Mouse (Mus musculus): ENCODE results near the gene Ppp1r17.

Ppp1r17 gene

DNA sequence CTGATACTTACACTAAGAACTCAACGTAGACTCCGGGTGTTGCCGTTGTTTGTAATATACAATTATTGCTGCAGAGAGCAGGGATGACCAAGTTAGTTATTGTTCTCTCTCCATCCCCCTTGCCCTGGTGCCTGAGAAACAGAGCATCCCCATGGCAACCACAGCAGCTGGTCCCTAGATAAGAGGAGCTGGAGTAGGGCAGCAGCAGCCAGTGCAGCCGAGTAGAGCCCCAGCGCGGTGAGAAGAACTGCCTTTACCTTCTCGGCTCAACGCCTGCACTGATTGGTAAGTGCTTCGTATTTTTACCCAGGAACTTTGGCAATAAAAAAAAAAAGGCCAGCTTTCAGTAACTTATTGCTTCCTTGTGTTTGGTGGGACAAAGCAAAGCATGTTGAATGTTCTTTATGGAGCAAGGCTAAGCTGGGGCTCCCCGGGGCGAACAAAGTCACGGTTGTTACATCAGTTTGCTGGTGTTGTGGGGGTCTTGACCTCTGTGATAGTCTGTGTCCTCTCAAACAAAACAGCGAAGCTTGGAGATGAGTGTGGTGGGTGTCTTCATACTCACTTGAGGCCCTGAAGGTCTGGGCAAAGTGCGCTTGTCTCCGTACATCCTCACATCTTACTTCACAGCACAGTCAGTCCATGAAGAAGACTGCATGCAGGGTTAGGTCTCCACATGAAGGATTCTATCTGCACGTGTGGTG lies at the start of gene Ppp1r17:
Gene Ppp1r17, plus strand, starts transcription at position 207 of the 704 bp plus-strand sequence.
- no peak for DNase-seq (ENCODE audit: low spot score)

DNA sequence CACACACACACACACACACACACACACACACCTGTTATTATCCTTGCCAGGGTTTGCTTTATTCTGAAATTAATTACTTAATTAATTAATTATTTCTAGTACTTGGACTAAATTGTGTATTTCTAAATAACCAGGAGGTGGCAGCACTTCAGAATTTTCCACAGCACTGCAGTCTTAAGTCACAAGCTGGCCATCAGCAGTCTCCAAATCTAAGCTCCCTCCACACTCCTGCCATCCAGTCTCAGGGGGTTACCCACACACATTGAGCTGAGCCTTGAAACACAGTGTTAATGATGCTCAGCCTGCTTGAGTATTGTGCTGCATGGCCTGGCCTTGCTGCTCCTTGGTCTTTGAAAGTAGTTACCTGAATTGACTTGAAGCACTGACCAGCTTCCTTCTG lies 44.3 kb upstream of the Ppp1r17 start:
- peak; percentile 42 for DNase-seq (ENCODE audit: low spot score)

DNA sequence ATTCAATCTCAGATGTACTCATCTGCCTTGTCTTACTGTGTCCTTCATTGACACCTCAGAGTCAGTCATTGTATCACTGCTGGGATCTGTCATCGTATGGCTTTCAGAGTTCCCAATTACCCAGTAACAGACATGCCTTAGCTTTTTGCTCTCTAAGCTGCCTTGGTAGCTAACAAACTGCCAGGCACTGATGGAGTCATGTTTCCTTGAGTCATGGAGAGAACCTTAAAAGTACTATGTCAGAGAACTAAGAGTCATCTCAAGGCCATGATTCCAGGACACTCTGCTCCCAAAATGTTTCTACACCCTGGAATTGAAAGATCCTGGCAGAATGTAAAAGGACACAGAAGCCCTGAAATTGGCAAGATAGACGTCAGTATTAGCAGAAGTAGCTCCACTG lies 37.5 kb upstream of the Ppp1r17 start:
- DNase-seq (ENCODE audit: low spot score): no peak

DNA sequence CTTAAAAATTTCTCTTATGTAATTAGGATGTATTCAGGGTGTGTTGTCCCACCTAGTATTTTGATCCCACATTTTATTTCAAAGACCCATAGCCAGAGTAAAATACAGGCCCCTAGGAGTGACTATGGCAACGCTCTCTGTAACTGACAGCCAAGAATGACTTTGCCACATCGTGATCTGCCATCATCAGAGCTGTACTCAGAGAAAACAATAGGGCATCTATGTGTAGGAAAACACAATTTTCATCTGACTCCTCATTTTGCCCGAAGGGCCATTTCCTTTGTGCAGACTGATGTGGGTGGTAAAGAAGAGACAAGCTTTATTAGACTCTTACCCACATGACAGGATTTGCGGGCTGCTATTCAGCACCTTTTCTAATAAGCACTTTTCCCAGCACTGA lies 8.6 kb upstream of the Ppp1r17 start:
- DNase-seq (ENCODE audit: low spot score): peak; percentile 11

DNA sequence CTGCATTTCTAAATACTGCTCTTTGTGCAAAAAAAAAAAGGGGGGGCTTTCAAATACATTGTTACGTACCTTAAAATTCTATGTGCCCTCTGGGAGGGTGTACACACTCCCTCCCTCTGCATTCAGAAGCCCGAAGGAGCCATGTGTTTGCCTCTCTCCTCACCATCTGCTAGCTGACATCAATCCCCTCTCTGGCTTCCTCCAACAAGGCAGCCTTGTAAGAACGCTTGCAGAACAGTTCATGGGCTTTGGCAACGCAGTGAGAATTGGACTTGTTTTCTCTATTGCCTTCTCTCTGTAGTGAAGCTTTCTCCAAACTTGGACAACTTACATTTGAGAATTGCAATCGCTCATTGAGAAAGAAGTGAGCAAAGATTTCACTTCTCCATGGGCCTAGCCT lies 4.9 kb upstream of the Ppp1r17 start:
- no peak for DNase-seq (ENCODE audit: low spot score)

DNA sequence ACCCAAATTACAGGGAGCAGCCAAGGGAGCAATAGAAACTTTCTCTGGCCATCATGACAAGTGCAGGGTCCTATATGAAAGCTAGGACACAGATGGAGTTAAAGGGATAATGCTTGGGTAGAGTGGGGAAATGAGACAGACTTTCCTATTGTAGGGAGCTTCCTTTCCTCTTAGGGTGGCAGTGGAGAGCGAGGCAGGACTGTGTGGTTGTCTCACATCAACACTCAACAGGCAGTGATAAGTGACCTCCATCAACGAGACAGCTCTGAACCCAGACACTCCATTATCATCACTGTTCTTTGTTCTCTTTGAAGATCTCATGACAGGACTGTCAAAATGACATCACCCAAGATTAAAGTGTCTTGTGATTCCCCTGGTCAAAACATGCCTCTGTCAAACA lies 2.3 kb downstream of the Ppp1r17 start:
- DNase-seq (ENCODE audit: low spot score): no peak

DNA sequence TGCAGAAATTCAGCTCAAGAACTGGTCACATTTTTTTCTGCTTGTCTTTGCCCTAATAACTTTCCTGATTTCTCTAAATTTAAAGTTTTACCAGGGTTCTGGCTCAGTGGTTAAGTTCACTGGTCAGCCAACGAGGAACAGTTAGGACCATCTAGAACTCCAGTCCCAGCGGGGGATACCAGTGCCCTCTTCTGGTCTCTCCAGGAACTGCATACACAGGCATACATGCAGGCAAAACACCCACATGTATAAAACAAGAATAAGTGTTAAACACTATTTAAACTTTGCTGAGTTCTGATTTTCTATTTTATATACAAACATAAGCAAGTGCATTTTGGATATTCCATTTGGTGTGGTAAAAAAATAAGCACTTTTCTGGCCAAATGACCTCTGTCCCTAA lies 8.2 kb downstream of the Ppp1r17 start:
- DNase-seq (ENCODE audit: low spot score): no peak

DNA sequence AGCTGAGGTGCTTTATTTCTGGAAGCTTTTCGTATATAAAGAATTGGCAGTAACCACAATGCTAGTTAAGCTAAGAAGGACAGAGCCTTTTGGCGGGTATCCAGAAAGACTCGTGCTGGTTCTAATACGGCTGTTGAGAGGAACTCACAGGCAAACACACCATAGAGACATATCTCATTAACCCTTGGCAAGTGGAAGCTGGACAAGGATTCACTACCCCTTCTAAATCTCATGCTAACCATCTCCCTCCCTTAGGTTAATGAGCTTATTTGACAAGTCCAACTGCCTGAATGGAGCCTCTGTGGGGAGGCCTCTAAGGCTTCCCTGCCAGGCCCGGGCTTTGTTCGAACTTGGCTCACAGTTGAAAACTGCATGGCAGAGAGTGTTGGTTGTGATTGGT lies 10.0 kb downstream of the Ppp1r17 start:
- no peak for DNase-seq (ENCODE audit: low spot score)

DNA sequence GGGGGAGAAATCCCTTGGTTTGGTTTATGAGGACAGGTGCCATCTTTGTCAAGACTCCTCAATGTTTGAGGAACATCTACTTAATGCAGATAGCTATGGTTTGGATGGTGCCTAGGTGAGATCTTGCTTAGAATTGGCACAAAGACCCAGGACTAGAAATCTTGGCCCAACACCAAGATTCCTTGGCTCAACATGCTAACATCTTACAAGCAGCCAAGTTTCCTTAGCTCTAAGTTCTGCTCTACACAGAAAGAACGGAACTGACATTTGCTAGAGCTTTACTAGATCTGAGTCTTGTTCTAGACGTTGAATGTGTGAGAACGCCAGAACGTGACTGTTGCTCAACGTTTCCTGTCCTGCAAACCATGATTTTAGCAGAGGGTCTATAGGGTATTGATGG lies 10.7 kb downstream of the Ppp1r17 start:
- DNase-seq (ENCODE audit: low spot score): no peak

DNA sequence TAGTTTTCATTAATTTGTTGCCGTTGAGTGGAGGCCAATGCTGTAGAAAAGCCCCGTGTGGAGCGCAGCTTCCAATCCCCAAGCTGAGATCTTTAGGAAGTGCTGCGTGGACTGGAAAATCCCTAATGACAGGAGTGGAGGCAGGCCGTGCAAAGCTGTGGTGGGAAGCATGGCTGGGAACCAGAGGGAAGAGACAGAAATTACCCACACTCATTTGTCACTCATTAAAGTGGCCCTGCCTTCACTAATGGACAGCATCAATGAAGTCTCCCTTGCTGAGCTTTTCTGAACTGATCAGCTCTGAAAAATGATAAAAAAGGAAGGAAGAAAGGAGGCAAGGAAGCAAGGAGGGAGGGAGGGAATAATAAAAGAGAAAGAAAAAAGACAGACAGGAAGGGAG lies 12.7 kb downstream of the Ppp1r17 start:
- no peak for DNase-seq (ENCODE audit: low spot score)

DNA sequence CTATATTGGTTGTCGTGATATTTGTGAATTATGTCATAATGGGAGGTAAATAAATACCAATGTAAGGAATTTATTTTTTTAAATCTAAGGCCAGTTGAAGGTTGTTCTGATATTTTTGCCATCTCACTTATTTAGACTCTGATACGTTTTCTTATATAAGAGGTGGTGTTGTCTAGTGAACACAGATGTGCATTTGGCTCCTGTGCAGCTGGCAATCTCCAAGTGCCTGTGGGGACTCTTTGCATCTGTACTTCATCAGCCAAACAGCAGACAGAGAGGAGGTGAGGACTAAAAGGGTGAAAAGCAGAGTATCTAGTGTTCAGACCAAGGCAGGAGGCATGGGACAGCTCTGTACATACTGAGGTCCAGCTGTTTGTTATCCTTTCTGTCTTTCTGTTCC lies 14.9 kb downstream of the Ppp1r17 start:
- no peak for DNase-seq (ENCODE audit: low spot score)

DNA sequence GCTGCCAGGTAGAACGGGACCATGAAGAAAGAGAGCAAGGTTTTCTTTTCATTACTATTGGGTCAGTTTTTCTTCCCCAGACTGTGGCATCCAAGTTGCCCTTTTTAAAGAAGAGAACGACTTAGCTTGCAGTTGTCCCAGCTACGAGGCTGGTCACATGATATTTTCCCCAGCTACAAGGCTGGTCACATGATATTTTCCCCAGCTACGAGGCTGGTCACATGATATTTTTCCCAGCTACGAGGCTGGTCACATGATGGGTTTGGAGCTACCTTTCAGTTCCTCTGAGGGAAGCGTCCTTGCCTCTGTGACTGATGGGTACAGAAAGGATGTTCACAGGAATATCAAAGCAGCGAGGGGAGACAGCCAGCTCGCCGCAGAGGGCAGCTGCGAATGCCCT lies 17.8 kb downstream of the Ppp1r17 start:
- no peak for DNase-seq (ENCODE audit: low spot score)

DNA sequence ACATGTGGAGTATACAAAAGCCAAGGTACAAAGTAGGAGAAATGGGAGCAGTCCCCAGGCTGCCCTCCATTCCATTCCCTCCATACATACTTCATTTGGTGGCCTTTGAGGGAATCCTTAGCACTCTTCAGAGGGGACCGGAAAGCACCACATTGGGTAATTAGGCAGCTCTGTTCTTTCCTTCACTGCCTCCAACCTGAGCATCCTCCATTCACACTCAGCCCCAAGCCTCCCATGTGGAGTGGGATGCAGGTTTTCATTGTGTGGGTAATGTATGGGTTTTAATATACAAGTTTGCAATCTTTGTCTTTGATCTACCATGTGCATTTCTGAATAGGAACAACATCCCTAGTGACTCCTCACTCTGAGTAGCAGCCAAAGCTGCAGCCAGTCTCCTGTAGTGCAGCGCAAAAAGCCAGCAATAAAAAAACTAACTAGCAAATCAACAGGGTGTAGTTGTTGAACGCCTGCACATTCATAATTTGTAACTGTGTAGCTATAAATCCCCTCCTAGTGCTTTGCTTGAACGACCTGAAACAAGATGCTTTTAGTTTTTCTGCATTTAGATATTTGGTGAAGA lies 22.3 kb downstream of the Ppp1r17 start:
- DNase-seq (ENCODE audit: low spot score): no peak

DNA sequence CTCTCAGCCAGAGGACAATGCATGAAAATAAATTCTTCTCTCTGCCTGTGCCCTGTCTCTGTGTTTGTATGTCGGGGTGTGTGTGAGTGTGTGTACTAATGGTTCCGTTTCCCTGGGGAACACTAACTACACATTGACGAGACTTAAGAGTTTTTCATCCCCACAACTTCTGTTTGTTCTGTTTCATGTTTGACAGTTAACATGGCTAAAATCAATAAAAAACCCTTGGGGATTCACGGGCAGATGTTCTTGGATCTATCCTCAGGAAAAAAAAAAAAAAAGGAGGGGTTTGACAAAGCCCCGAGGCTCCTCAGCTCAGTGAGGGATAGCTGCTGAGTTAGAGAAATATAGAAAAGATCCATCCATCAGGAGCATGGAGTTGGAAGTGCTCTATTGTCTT lies 27.0 kb downstream of the Ppp1r17 start:
- DNase-seq (ENCODE audit: low spot score): no peak

DNA sequence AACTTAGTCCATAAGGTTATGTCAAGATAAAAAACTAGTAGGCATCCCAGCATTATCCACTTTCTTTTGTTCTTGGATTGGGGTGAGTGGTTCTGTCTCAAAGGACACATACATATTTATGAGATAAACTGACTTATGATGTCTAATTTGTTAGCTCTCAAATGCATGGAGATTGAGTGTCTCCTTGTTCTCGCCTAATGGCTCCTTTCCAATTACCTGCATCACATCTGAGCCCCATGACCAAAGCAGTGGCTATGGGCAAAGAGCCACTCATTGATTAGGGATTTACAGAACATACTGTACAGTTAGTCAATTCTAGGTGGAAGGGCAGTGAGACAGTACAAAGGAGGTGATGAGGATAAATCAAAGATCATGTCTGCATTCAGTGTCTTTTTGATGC lies 27.4 kb downstream of the Ppp1r17 start:
- DNase-seq (ENCODE audit: low spot score): no peak

DNA sequence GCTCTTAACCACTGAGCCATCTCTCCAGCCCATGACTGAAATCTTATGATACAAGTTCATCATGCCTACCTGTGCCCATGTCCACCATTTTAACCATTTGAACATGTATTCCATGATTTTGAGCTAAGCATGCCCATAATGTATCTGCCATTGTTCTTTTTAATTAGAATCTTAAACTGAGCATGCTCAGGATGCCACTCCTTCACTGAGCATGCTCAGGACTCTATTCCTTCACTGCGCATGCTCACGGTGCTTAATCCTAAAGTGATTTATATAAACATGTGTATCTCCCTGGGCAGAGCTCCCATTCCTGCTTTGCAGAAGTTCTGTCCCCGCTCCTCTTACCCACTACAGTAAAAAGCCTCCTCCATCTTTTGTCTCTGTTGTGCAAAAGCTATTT lies 31.3 kb downstream of the Ppp1r17 start:
- DNase-seq (ENCODE audit: low spot score): no peak

DNA sequence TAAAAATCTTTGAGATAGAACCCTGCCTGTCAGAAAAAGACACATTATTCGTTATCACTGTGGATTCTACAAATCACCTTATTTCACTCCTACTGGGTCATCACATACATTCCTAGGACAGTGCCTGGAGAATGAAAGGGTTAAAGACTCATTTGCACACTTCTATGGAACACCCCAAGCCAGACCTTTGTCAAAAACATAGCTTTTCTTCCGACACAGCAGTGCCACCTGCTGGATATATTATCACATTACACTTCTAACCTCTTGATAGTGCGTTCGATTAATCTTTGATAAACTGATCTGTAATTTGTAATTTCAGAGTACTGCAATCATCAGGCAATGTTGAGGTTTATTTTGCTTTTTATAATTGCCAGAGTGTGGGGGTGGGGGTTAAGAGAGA lies 31.8 kb downstream of the Ppp1r17 start:
- DNase-seq (ENCODE audit: low spot score): peak; percentile 50

DNA sequence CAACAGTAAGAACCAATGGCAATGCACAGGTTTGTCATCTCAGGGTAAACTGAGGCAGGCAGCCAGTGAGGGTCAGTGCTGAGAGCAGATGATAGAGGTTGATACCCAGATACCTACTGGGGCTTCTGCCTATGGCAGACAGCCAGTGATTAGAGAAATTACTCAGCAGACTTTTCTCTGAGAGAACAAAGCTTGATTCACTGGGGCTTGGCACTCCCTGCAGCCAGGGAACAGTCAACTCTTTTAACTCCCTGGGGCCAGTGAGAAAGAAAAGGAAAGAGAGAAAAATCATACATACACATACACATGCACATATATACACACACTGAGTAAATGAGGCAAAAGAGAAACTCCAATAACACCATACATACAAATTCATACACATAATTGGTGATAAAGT lies 46.4 kb downstream of the Ppp1r17 start:
- no peak for DNase-seq (ENCODE audit: low spot score)

DNA sequence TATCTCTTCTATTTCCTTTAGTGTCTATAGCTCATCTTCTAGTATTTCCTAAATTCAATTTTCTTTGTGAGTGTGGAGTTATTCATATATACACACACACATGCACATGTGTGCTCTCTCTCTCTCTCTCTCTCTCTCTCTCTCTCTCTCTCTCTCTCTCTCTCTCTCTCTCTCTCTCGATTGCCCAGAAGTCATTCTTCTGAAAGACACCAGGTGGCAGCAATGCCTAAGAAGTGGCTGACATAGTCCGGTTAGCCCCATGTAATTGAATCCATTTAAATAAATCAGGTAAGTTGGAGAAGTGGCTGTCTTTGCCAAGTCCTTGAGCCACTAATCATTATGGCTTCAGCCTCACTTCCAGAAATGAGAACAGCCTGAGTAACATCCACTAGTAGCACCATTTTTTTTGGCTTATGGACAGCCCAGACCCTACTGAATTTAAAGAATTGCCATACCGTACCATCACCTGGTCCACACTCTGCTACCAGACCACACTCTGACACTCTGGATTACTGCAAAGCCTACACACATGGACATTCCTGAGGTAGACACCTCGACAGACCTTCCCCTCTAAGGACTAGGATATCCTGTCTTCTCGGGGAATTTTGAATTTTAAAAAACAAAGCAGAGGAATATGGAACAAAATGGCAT lies 49.5 kb downstream of the Ppp1r17 start:
- DNase-seq (ENCODE audit: low spot score): peak; percentile 14

DNA sequence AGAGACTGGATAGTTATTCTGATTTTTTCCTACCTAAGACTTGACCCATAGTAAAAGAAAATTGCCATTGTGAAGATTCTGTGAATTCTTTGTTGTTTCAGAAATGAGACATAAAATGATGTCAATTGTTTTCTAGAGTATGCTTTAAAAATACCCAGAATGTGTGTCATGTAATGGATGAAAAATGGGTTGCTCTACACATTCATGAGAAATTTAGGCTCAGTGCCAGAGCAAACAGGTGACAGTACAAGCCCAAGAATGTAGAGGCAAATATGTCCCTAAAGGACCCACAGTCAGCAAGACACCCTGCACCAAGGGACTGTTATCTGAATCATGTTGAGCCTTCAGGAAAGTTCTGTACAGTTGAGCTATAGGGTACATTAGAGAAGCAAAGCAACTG lies 51.2 kb downstream of the Ppp1r17 start:
- no peak for DNase-seq (ENCODE audit: low spot score)

DNA sequence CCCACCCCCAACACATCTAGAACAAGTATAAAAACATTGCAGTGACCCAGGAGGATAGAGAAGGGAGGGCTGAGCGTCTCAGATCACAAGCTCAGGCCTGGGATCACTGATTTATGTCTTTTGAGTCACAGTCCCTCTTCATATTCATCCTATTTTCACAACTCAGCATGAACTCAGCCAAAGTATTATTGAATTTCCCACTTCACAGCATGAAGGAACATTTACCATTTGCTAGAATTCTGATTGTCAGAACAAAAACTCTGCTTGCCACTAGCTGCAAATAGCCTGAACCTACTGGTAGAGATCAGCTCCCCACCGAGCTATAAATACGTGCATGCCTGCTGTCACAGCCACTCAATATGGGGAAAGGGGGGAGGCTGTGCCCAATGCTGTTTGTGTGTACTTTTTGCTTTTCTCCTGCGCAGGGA lies 59.1 kb downstream of the Ppp1r17 start:
- peak; percentile 10 for DNase-seq (ENCODE audit: low spot score)

All from layer of hippocampus, adult 11-12 months (tissue).